Mouse (Mus musculus) bone marrow, adult 2 months (tissue): ENCODE measurements at regions not wholly inside any gene's neighbourhood (a gene's known extent, or its start where the extent isn't known, plus 50 kb on each side); places are given as distances from the start of the nearest gene placed in this dataset.

Source experiments
- CTCF ChIP-seq: fragments of 200-500 bp; IDR thresholded peaks from 2 replicates; pipeline ENCODE4 v1.5.1; 2011; ENCODE audit warnings: low read length, control low read depth; ENCODE audit not compliant: control insufficient read depth, insufficient read depth
- POLR2A ChIP-seq: fragments of 200-500 bp; IDR thresholded peaks from 2 replicates; pipeline ENCODE4 v1.6.1; 2011; ENCODE audit warnings: low read depth, mild to moderate bottlenecking, control low read depth, low read length, borderline replicate concordance; ENCODE audit not compliant: control insufficient read depth

- TF ChIP-seq POLR2A (no peak), CTCF (no peak)
Observed at GRCm38 (mm10) chr1:186554520-186555010, 151.2 kb downstream of the Tgfb2 start.
